Mouse (Mus musculus) E14TG2a.4 (cell line): ENCODE results near the gene Rcn2.

Experiments
- H3K27me3 ChIP-seq: 2 replicates; pipeline ENCODE4 v1.6.1; 2014; ENCODE audit warnings: low read length, control low read depth; ENCODE audit not compliant: insufficient read depth
- H3K36me3 ChIP-seq: 2 replicates; pipeline ENCODE4 v1.6.1; 2014; ENCODE audit warnings: low read length, control low read depth; ENCODE audit not compliant: insufficient read depth
- H3K4me1 ChIP-seq: replicated peaks from 2 replicates; pipeline ENCODE4 v1.6.1; 2014; ENCODE audit warnings: low read depth, low read length, control low read depth
- H3K4me3 ChIP-seq: replicated peaks from 2 replicates; pipeline ENCODE4 v1.5.1; 2014; ENCODE audit warnings: mild to moderate bottlenecking, low read length
- H3K9me3 ChIP-seq: 2 replicates; pipeline ENCODE4 v1.6.1; 2014; ENCODE audit warnings: low read length, control low read depth
- CTCF ChIP-seq: conservative IDR thresholded peaks from 2 replicates; pipeline ENCODE4 v1.5.1; 2014; ENCODE audit warnings: low read length
- NANOG ChIP-seq: IDR thresholded peaks from 2 replicates; pipeline ENCODE4 v1.6.1; 2014; ENCODE audit warnings: borderline replicate concordance, low read length, mixed read lengths
- POU5F1 ChIP-seq: IDR thresholded peaks from 2 replicates; pipeline ENCODE4 v1.6.1; 2014; ENCODE audit warnings: low read length, borderline replicate concordance

Rcn2 gene

DNA sequence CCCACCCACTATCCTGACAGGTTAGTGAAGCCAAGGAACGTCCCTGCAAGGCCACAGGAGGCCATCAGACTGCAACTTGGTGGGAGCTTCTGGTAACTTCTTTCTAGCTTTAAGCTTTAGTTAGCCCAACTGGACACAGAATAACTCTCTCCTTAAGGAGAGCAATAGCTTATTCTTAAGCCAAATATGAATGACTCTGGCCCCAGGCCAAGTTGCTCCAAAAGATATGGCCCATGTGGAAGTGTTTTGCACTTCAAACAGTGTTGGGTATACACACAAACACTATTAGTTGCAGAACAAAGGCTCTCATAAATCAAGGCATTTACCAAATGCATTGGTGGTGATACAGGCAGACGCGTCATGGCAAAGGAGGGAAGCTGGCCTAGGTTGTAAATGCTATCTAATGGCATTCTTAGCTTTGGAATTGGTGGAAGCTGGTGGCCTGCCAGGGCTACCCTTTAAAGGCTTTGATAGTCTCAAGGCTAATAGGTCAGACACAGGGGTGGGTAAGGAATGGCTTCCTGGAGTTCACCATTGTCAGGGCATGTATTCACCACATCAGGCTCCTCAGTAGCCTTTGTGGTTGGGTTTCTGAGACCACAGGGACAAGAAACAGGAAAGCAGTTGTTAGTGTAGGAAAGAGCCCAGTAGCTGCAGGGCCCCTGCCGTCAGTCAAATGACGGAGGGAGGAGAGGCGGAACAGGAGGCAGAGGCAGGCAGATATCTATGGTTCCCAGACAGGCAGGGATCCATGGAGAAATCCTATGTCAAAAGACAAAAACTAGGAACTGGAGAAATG lies 64.8 kb downstream of the Rcn2 start:
- H3K27me3 ChIP-seq, result 0 out of 2 replicates have a peak, but pooled peaks cover 3% of the 10 kb centered on the region
- TF ChIP-seq POU5F1, result no peak
- TF ChIP-seq NANOG, result no peak
- TF ChIP-seq CTCF, result no peak
- H3K4me3 ChIP-seq, result no peak overlapping the region

DNA sequence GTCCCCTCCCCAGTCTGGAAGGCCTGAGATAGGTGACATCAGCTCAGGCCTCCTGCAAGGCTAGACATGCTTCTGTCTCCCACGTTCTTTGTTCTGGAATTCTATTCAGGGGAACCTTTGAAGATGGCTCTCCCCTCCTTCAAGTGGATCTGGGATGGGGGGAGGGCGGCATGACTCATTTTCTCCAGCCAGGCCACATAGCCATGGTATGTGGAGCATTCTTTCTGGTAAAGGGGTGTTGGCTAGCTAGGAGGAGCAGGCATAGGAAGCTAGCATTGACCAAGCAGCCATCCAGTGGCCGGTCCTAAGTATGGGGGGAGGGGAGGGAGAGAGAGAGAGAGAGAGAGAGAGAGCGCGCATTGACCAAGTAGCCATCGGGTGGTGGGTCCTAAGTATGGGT lies 65.9 kb downstream of the Rcn2 start:
- TF ChIP-seq POU5F1 (no peak), NANOG (no peak), CTCF (no peak)
- 0 out of 2 replicates have a peak, but pooled peaks cover 3% of the 10 kb centered on the region for H3K27me3 ChIP-seq
- H3K4me1 ChIP-seq, result peaks cover 46% of the 10 kb centered on the region
- H3K9me3 ChIP-seq, result no peaks in the 10 kb centered on the region
- no peak overlapping the region for H3K4me3 ChIP-seq
- H3K36me3 ChIP-seq, result no peaks in the 10 kb centered on the region

More for the DNA sequence above, 64.8 kb downstream of the Rcn2 start:
- Histone ChIP-seq H3K4me1 (peaks cover 46% of the 10 kb centered on the region), H3K36me3 (no peaks in the 10 kb centered on the region), H3K9me3 (no peaks in the 10 kb centered on the region)

DNA sequence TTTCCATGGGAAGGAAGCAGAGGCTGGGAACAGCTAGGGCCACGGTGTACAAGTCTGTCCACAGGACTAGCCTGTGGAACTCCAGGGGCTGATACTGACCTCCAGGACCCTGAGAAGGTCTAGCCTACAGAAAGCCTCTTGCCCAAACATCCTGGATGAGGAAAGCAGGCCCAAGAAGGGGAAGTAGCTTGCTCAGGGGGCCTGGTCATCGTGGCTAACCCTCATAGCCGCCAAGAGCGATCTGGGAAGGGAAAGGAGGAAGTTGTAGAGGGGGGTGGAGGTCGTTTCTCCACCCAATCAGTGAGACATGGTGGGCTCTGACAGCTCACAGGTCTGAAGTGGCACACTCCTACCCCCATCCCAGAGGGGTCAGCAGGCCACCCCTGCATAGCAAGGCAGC lies 66.5 kb downstream of the Rcn2 start:
- peaks cover 42% of the 10 kb centered on the region for H3K4me1 ChIP-seq
- H3K4me3 ChIP-seq, result no peak overlapping the region
- no peaks in the 10 kb centered on the region for H3K36me3 ChIP-seq
- TF ChIP-seq CTCF (no peak), NANOG (no peak), POU5F1 (no peak)
- H3K9me3 ChIP-seq, result no peaks in the 10 kb centered on the region
- peaks cover 3% of the 10 kb centered on the region; the same call in 1 of the 2 replicates for H3K27me3 ChIP-seq
